Mouse (Mus musculus): ENCODE measurements around the gene Urad. TPM values are rescaled to one million over a fixed set of nuclear protein-coding genes. Genes with fewer than 3 reads are reported as not detected.

The Urad gene
- polyA plus RNA-seq, 1 experiment = not detected

DNA sequence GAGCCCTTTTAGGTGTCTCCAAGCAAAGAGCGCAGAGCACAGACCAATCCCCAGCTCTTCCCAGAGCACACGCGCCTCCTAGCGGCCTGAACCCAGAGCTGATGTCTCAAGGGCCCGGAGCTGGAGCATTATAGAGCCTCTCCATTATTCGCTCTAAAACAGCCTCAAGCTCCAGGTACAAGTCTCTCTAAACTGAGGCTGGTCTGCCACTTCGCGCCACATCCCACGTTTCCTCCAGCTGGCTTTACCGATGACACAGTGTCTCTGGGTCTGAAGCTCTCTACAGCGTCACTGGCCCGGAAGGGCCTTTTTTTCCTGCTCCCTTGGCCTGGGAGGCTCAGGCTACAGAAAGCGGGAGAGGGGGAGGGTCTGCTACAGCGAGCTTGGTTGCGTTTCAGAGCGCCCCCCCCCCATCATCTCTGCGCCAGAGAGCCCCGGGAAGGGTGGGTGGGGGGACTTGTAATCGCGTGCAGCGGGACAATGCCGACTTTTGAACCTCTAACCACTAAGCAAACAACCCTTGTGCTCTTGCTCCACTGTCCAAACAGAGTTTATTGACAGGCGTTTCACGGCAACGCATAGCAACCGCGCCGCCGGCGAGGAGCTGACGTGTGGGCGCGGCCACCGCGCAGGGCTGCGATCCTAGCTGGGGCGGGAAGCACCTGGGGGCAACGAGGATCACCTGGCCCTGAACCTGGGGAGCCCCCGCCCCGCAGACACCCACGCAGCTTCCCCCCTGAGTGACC is 22.8 kb downstream of the Urad start:
- no peak overlapping the region for H3K27ac ChIP-seq (replicated peaks; ENCODE audit: low read depth, low read length)
- no peak overlapping the region for H3K4me3 ChIP-seq (ENCODE audit: insufficient read depth, low read depth, low read length)
- H3K4me1 ChIP-seq (ENCODE audit: control insufficient read depth, insufficient read depth, insufficient read length, low read length) = no peaks in the 10 kb centered on the region

DNA sequence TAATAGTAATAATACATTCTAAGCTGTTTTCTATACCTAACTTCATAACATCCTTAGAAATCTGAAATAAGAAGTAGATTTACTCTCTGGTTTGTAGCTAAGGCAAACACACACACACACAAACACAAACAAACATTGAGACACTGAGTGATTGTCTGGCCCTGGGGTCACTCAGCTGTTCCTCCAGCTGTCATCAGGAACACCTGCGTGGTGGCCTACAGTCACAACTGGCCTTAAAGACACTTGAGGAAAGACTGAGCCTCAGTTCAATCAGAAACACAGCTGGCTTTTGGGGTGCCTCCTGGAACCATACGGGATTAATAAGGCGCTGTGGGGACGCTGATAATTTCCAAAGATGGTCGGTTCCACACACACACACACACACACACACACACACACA is 25.0 kb downstream of the Urad start:
- no peak overlapping the region for H3K27ac ChIP-seq (replicated peaks; ENCODE audit: low read depth, low read length)
- no peak overlapping the region for H3K4me3 ChIP-seq (ENCODE audit: insufficient read depth, low read depth, low read length)
- no peaks in the 10 kb centered on the region for H3K4me1 ChIP-seq (ENCODE audit: control insufficient read depth, insufficient read depth, insufficient read length, low read length)

- H3K4me1 ChIP-seq (ENCODE audit: control insufficient read depth, insufficient read depth, insufficient read length, low read length) = no peaks in the 10 kb centered on the region
- no peak overlapping the region for H3K4me3 ChIP-seq (ENCODE audit: insufficient read depth, low read depth, low read length)
- no peak overlapping the region for H3K27ac ChIP-seq (replicated peaks; ENCODE audit: low read depth, low read length)
Observed at GRCm38 (mm10) chr5:147294121-147294520, 28.1 kb downstream of the Urad start.

- no peak overlapping the region for H3K27ac ChIP-seq (replicated peaks; ENCODE audit: low read depth, low read length)
- H3K4me3 ChIP-seq (ENCODE audit: insufficient read depth, low read depth, low read length) = no peak overlapping the region
- no peaks in the 10 kb centered on the region for H3K4me1 ChIP-seq (ENCODE audit: control insufficient read depth, insufficient read depth, insufficient read length, low read length)
Observed at GRCm38 (mm10) chr5:147293127-147293910, 28.9 kb downstream of the Urad start.

- Histone ChIP-seq H3K4me3 (ENCODE audit: insufficient read depth, low read depth, low read length) (no peak overlapping the region), H3K27ac (replicated peaks; ENCODE audit: low read depth, low read length) (no peak overlapping the region), H3K4me1 (ENCODE audit: control insufficient read depth, insufficient read depth, insufficient read length, low read length) (no peaks in the 10 kb centered on the region)
Observed at GRCm38 (mm10) chr5:147292506-147293120, 29.6 kb downstream of the Urad start.

DNA sequence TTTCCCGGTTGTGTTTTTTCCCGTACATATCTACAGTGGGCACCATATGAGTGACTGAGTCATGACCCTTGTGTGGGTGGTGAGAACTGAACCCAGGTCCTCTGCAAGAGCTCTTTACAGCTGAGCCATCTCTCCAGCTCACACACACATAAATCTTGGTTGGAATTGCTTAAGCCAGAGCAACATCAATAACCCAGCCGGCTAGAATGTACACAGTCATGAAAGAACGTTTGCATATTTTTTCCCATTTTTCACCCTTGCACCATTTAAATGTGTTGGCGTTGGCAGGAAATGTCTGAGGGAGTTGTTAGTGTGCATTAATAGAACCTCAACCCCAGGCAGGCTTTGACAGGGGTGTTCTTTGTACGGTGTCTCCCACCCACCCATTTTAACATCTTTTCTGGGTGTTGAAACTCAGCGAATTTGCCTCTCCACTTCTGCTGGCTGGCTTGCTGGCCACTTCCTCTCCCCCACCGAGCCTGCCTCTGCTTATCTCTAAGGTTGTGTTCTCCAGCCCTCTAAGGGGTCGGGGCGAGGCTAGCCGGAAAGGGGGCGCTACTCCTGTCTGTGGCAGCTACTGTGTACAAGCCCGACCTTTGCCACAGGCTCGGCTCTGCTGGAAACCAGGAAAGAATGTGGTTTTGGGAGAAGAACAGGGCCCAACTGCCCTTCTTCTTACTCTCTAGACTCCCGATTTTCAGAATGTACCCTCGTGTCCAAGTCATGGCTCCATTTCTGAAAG is 30.3 kb downstream of the Urad start:
- Histone ChIP-seq H3K4me1 (ENCODE audit: control insufficient read depth, insufficient read depth, insufficient read length, low read length) (no peaks in the 10 kb centered on the region), H3K27ac (replicated peaks; ENCODE audit: low read depth, low read length) (no peak overlapping the region), H3K4me3 (ENCODE audit: insufficient read depth, low read depth, low read length) (no peak overlapping the region)

- H3K4me1 ChIP-seq (ENCODE audit: control insufficient read depth, insufficient read depth, insufficient read length, low read length) = no peaks in the 10 kb centered on the region
- no peak overlapping the region for H3K4me3 ChIP-seq (ENCODE audit: insufficient read depth, low read depth, low read length)
- H3K27ac ChIP-seq (replicated peaks; ENCODE audit: low read depth, low read length) = no peak overlapping the region
Observed at GRCm38 (mm10) chr5:147284365-147284764, 37.9 kb downstream of the Urad start.

GRCm38 (mm10) chr5:147277547-147277925 is 44.7 kb downstream of the Urad start:
- no peaks in the 10 kb centered on the region for H3K4me1 ChIP-seq (ENCODE audit: control insufficient read depth, insufficient read depth, insufficient read length, low read length)
- H3K27ac ChIP-seq (replicated peaks; ENCODE audit: low read depth, low read length) = no peak overlapping the region
- no peak overlapping the region for H3K4me3 ChIP-seq (ENCODE audit: insufficient read depth, low read depth, low read length)

DNA sequence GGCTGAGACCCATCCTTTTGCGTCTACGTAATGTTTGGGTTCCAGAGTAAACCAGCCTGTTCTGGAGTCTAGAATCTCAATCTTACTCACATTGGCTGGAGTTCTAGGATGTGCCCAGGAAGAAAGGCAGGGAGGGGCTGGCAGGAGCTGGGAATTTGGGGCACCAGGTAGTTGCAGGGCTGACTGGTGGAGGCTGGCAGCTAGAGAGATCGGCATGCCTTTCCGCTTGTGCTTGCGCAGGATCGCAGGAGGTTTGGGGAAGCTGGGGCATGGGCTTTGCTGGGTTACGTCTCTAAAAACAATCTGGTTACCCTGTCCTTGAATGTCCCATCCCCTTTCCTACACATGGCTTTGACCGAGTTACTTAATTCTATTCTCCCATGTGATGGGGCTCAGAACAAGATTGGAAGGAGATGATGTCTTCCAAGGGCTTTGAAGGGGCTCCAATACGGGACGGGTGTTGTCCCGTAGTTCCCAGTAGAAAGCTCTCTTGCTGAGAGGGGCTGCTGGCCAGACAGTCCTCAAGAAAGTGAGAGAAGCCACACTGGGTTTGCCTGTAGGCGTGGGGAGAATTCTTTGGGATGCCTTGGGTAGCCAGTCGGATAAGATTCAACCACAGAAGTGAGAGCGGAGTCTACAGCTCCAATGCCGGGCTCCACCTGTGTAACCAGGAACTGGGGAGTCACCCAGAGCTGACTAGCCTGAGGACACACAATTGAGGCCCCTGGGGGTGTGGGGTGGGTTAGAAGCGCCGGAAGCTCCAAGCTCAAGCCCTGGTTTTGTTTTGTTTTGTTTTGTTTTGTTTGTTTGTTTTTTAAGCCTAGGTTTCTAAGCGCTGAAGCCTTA is 45.3 kb downstream of the Urad start:
- H3K4me3 ChIP-seq (ENCODE audit: insufficient read depth, low read depth, low read length) = no peak overlapping the region
- H3K27ac ChIP-seq (replicated peaks; ENCODE audit: low read depth, low read length) = no peak overlapping the region
- H3K4me1 ChIP-seq (ENCODE audit: control insufficient read depth, insufficient read depth, insufficient read length, low read length) = no peaks in the 10 kb centered on the region

DNA sequence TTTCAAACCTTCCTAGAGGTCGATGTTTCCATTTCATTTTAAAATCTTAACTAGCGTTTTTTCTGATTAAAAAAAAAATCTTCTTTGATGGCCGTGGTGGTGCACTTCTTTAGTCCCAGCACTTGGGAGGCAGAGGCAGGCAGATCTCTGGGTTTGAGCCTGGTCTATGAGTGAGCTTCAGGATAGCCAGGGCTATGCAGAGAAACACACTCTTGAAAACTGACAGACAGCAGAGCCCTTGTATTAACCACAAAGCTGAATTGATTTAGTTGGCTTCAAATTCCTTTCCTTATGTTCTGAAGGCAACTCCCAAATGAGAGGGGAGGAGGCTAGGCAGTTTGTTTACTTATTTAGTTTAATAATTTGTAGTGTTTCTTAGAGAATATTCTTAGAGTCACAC is 46.5 kb downstream of the Urad start:
- Histone ChIP-seq H3K27ac (replicated peaks; ENCODE audit: low read depth, low read length) (no peak overlapping the region), H3K4me1 (ENCODE audit: control insufficient read depth, insufficient read depth, insufficient read length, low read length) (no peaks in the 10 kb centered on the region), H3K4me3 (ENCODE audit: insufficient read depth, low read depth, low read length) (no peak overlapping the region)

GRCm38 (mm10) chr5:147274174-147275141 is 47.8 kb downstream of the Urad start:
- H3K27ac ChIP-seq (replicated peaks; ENCODE audit: low read depth, low read length) = no peak overlapping the region
- no peaks in the 10 kb centered on the region for H3K4me1 ChIP-seq (ENCODE audit: control insufficient read depth, insufficient read depth, insufficient read length, low read length)
- no peak overlapping the region for H3K4me3 ChIP-seq (ENCODE audit: insufficient read depth, low read depth, low read length)

GRCm38 (mm10) chr5:147272808-147273345 is 49.4 kb downstream of the Urad start:
- no peak overlapping the region for H3K4me3 ChIP-seq (ENCODE audit: insufficient read depth, low read depth, low read length)

DNA sequence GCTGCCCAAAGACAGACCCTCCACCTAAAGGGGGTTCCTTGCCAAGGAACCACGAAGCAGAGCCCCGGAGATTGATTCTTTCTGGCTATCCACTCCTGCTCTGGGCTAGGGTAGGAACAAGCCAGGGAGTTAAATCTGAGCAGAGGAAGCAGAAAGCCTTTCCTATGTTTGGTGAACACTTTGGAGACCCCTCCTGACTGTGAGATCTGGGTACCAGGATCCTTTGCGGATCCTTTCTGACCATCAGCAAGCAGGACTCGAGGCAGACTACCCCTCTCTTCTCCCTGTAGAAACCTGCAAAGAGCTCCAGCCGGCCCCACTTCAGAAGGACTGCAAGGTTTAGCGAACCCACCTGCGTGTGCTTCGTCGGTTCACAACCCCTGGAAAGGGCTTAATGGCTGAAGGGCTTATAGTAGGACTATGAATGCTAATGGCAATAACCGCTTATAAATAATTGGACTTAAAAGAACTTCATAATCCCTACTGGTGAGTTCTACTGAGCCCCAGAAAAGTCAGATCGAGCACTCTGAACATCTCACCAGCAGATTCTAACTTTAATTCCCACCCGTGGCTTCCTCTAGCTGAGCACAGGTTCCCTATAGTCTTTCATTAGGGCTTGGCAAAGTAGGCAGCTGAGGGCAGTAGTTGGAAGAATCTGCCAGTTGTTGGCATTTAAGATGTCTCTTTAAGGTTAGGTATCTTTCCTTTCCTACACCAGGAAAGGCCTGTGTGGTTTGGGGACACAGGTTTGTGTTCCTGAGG is 50.0 kb downstream of the Urad start:
- H3K27ac ChIP-seq (replicated peaks; ENCODE audit: low read depth, low read length) = no peak overlapping the region
- H3K4me1 ChIP-seq (ENCODE audit: control insufficient read depth, insufficient read depth, insufficient read length, low read length) = no peaks in the 10 kb centered on the region

More at GRCm38 (mm10) chr5:147272808-147273345, 49.4 kb downstream of the Urad start:
- no peaks in the 10 kb centered on the region for H3K4me1 ChIP-seq (ENCODE audit: control insufficient read depth, insufficient read depth, insufficient read length, low read length)
- no peak overlapping the region for H3K27ac ChIP-seq (replicated peaks; ENCODE audit: low read depth, low read length)

More for the DNA sequence above, 50.0 kb downstream of the Urad start:
- H3K4me3 ChIP-seq (ENCODE audit: insufficient read depth, low read depth, low read length) = no peak overlapping the region
